Mouse (Mus musculus): ENCODE results near the gene Ctxn1. TPM values are rescaled to one million over a fixed set of nuclear protein-coding genes. Genes with fewer than 3 reads are reported as not detected.

The Ctxn1 gene
- total and polyA plus RNA-seq, 3 experiments = 0.68 to 3.2 (median 1.3) TPM

DNA sequence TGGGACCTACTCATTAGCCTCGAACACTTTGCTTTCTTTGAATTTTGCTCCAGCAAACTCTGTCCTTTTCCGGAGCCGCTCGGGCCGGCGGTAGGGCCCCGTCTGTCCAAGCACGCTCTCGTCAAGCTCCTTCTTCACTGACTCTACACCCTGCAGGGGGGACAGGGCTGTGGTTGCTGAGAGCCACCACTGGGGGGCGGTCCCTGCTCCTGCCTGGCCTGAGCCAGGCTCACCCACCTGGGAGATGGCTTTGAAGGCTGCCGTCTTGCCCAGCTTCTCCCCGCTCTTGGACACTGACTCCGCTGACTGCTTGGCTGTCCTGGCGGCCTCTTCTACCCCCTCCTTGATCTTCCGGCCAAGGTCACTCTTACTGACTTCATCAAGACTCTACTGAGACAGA lies 8.6 kb upstream of the Ctxn1 start:
- dilution Hi-C loops (cut with MboI; ENCODE audit: extremely low pct_ligation_motif_present, extremely low pct_unique_long_range_greater_than_20kb, low sequenced_read_pairs) = no loop called here
- H3K9me3 ChIP-seq (replicated peaks; ENCODE audit: low read length) = no peaks in the 10 kb centered on the region
- H3K4me2 ChIP-seq (ENCODE audit: insufficient read depth, low read depth, poor library complexity, severe bottlenecking) = no peak overlapping the region
- H3K36me3 ChIP-seq (replicated peaks in 1 of 2; ENCODE audit: control insufficient read depth in 1 of 2, insufficient read depth in 1 of 2, low read length in 1 of 2) = peaks cover 81 to 94% of the 10 kb centered on the region in 2 experiments
- H3K4me3 ChIP-seq (replicated peaks in 1 of 3; ENCODE audit: low read depth in 2 of 3, low read length in 2 of 3, poor library complexity in 1 of 3) = no peak overlapping the region
- H3K27ac ChIP-seq (ENCODE audit: insufficient read depth, low read depth) = no peak overlapping the region
- no peaks in the 10 kb centered on the region for H3K4me1 ChIP-seq (ENCODE audit: control insufficient read depth in 1 of 2, insufficient read depth in 2 of 2)
- no peaks in the 10 kb centered on the region for H3K27me3 ChIP-seq (replicated peaks)
- in situ Hi-C loops (cut with MboI; ENCODE audit: low pct_ligation_motif_present, low pct_unique_long_range_greater_than_20kb, low sequenced_read_pairs) = no loop called here
- peaks cover under 1% of the 10 kb centered on the region; the same call in 1 of the 2 replicates for H3K79me2 ChIP-seq (replicated peaks; ENCODE audit: control insufficient read depth, extremely low read depth, insufficient read depth, poor library complexity, severe bottlenecking)
- H3K9ac ChIP-seq (ENCODE audit: insufficient read depth, low read depth) = no peak overlapping the region
- TF ChIP-seq ZC3H11A (IDR thresholded peaks at IDR 0.05; ENCODE audit: low read depth, low read length) (no peak), CTCF (conservative IDR thresholded peaks at IDR 0.05 in 1 of 2, IDR thresholded peaks at IDR 0.05 in 1 of 2; ENCODE audit: low read depth in 2 of 2, low read length in 2 of 2) (peak in 1 of 2 experiments; percentile 47; a peak in 2 of 4 replicates), SMC3 (IDR thresholded peaks at IDR 0.05; ENCODE audit: low read depth, low read length) (peak; percentile 32)
- DNase-seq (ENCODE audit: extremely low read depth) = no peak

DNA sequence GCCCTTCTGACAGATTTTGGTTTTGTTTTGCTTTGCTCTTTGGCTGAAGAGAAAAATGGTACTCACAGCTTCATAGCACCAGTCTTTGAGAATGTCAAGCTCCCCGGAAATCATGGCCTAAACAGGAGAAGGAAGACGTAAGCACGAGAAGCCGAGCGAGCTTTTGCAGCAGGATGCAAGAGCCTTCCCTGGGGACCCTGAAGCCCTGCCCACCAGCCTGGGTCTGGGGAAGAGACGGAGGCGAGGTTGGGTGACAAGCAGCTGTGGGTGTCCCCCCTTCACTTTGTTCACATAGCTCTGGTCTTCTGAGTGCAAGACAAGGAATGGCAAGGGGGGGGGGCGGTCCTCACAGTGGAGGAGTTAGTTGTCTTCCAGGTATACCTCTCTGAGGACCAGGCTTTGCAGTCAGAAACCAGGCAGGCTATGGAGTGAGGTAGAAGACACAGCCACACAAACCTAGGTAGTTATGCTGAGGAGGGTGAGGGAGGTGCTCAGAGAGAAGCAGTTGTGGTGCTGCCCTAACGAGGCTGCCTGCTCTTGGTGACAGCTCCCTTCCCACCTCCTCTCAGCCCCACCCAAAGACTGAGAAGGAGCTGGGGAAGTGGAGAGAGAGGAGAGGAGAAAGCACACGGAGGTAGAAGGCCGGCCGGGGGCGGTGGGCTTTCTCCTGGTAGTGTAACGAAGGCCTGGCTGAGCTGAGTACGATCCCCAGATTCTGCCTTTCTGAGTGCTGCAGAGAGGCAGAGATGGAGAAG lies 6.3 kb upstream of the Ctxn1 start:
- no peaks in the 10 kb centered on the region for H3K27me3 ChIP-seq (replicated peaks)
- in situ Hi-C loops (cut with MboI; ENCODE audit: low pct_ligation_motif_present, low pct_unique_long_range_greater_than_20kb, low sequenced_read_pairs) = no loop called here
- peaks cover 94 to 99% of the 10 kb centered on the region in 2 experiments for H3K36me3 ChIP-seq (replicated peaks in 1 of 2; ENCODE audit: control insufficient read depth in 1 of 2, insufficient read depth in 1 of 2, low read length in 1 of 2)
- H3K4me2 ChIP-seq (ENCODE audit: insufficient read depth, low read depth, poor library complexity, severe bottlenecking) = no peak overlapping the region
- H3K27ac ChIP-seq (ENCODE audit: insufficient read depth, low read depth) = no peak overlapping the region
- H3K79me2 ChIP-seq (replicated peaks; ENCODE audit: control insufficient read depth, extremely low read depth, insufficient read depth, poor library complexity, severe bottlenecking) = no peaks in the 10 kb centered on the region
- H3K4me1 ChIP-seq (ENCODE audit: control insufficient read depth in 1 of 2, insufficient read depth in 2 of 2) = no peaks in the 10 kb centered on the region
- TF ChIP-seq HCFC1 (IDR thresholded peaks at IDR 0.05; ENCODE audit: low read depth, low read length) (no peak), NRF1 (IDR thresholded peaks at IDR 0.05; ENCODE audit: low read depth, low read length) (no peak), ZMIZ1 (IDR thresholded peaks at IDR 0.05; ENCODE audit: low read depth, low read length) (no peak), PAX5 (IDR thresholded peaks at IDR 0.05; ENCODE audit: low read length) (no peak), BHLHE40 (IDR thresholded peaks at IDR 0.05; ENCODE audit: low read depth, low read length) (no peak), MAFK (IDR thresholded peaks at IDR 0.05; ENCODE audit: insufficient replicate concordance, low read length) (no peak), SMC3 (IDR thresholded peaks at IDR 0.05; ENCODE audit: low read depth, low read length) (no peak), TCF12 (IDR thresholded peaks at IDR 0.05; ENCODE audit: low read depth, low read length) (no peak), KAT2A (IDR thresholded peaks at IDR 0.05; ENCODE audit: insufficient replicate concordance, low read length) (no peak), GABPA (IDR thresholded peaks at IDR 0.05; ENCODE audit: insufficient replicate concordance, low read depth, low read length) (no peak), ZKSCAN1 (IDR thresholded peaks at IDR 0.05; ENCODE audit: borderline replicate concordance, low read depth, low read length) (no peak), MEF2A (IDR thresholded peaks at IDR 0.05; ENCODE audit: borderline replicate concordance, low read depth, low read length) (no peak)
- dilution Hi-C loops (cut with MboI; ENCODE audit: extremely low pct_ligation_motif_present, extremely low pct_unique_long_range_greater_than_20kb, low sequenced_read_pairs) = no loop called here
- DNase-seq (ENCODE audit: extremely low read depth) = no peak
- H3K9ac ChIP-seq (ENCODE audit: insufficient read depth, low read depth) = no peak overlapping the region
- H3K4me3 ChIP-seq (replicated peaks in 1 of 3; ENCODE audit: low read depth in 2 of 3, low read length in 2 of 3, poor library complexity in 1 of 3) = no peak overlapping the region
- no peaks in the 10 kb centered on the region for H3K9me3 ChIP-seq (replicated peaks; ENCODE audit: low read length)
